Mouse (Mus musculus): ENCODE results near the gene Mfsd14a. TPM values are rescaled to one million over a fixed set of nuclear protein-coding genes. Genes with fewer than 3 reads are reported as not detected.
"Not testable (repeated sequence)": the region's sequence is repeated elsewhere in the genome, so short reads cannot be mapped to it uniquely, and the experiment has no call there.

Gene Mfsd14a
- total RNA-seq, 1 experiment, result 117 TPM

GRCm38 (mm10) chr3:116661288-116661869 is 1.1 kb downstream of the Mfsd14a start:
- H3K27ac ChIP-seq (ENCODE audit: insufficient read depth, low read depth, low read length, poor library complexity, severe bottlenecking), result peak overlapping the region; percentile 82; the same call in 1 of the 2 replicates
- H3K4me3 ChIP-seq (ENCODE audit: insufficient read depth in 1 of 2, low read depth in 1 of 2, low read length in 2 of 2, poor library complexity in 1 of 2, severe bottlenecking in 1 of 2), result peak overlapping the region; percentile 93 to 97
- H3K9ac ChIP-seq (ENCODE audit: insufficient read depth, low read depth, low read length, poor library complexity, severe bottlenecking), result peak overlapping the region; percentile 98
- peaks cover 12 to 29% of the 10 kb centered on the region in 2 experiments for H3K4me1 ChIP-seq (ENCODE audit: control insufficient read depth in 2 of 2, insufficient read depth in 2 of 2, low read length in 2 of 2, poor library complexity in 1 of 2)
- in situ Hi-C loops (cut with MboI; ENCODE audit: low sequenced_read_pairs in 2 of 2, unreplicated experiment in 2 of 2), result no loop called here
- no peak for TF ChIP-seq MAFK (IDR thresholded peaks at IDR 0.05; ENCODE audit: insufficient read depth, low read depth, low read length)
- TF ChIP-seq ZC3H11A (IDR thresholded peaks at IDR 0.05; ENCODE audit: borderline replicate concordance, low read depth, low read length), result no peak
- no peak for TF ChIP-seq HCFC1 (IDR thresholded peaks at IDR 0.05; ENCODE audit: borderline replicate concordance, insufficient read depth, low read length)
- no peak for TF ChIP-seq CHD2 (IDR thresholded peaks at IDR 0.05; ENCODE audit: low read depth, low read length)
- no peak for TF ChIP-seq ZNF384 (IDR thresholded peaks at IDR 0.05; ENCODE audit: low read depth, low read length)
- DNase-seq (ENCODE audit: low read depth, low spot score), result no peak
- no peaks in the 10 kb centered on the region for H3K9me3 ChIP-seq (ENCODE audit: control insufficient read depth, insufficient read depth, low read depth, low read length)
- no peaks in the 10 kb centered on the region for H3K36me3 ChIP-seq (ENCODE audit: control insufficient read depth, insufficient read depth, low read length, poor library complexity, severe bottlenecking)

- no peak for DNase-seq (ENCODE audit: low read depth, low spot score)
- TF ChIP-seq MAFK (IDR thresholded peaks at IDR 0.05; ENCODE audit: insufficient read depth, low read depth, low read length) (no peak), HCFC1 (IDR thresholded peaks at IDR 0.05; ENCODE audit: borderline replicate concordance, insufficient read depth, low read length) (no peak), ZC3H11A (IDR thresholded peaks at IDR 0.05; ENCODE audit: borderline replicate concordance, low read depth, low read length) (no peak), ZNF384 (IDR thresholded peaks at IDR 0.05; ENCODE audit: low read depth, low read length) (peak; percentile 54; the same call in 1 of the 2 replicates), CHD2 (IDR thresholded peaks at IDR 0.05; ENCODE audit: low read depth, low read length) (no peak)
- H3K4me3 ChIP-seq (ENCODE audit: insufficient read depth in 1 of 2, low read depth in 1 of 2, low read length in 2 of 2, poor library complexity in 1 of 2, severe bottlenecking in 1 of 2), result peak overlapping the region; percentile 31 to 60; a peak in 2 of 4 replicates
- no peaks in the 10 kb centered on the region for H3K36me3 ChIP-seq (ENCODE audit: control insufficient read depth, insufficient read depth, low read length, poor library complexity, severe bottlenecking)
- peaks cover 16 to 37% of the 10 kb centered on the region in 2 experiments for H3K4me1 ChIP-seq (ENCODE audit: control insufficient read depth in 2 of 2, insufficient read depth in 2 of 2, low read length in 2 of 2, poor library complexity in 1 of 2)
- peak overlapping the region; percentile 63; the same call in 1 of the 2 replicates for H3K9ac ChIP-seq (ENCODE audit: insufficient read depth, low read depth, low read length, poor library complexity, severe bottlenecking)
- H3K9me3 ChIP-seq (ENCODE audit: control insufficient read depth, insufficient read depth, low read depth, low read length), result no peaks in the 10 kb centered on the region
- H3K27ac ChIP-seq (ENCODE audit: insufficient read depth, low read depth, low read length, poor library complexity, severe bottlenecking), result no peak overlapping the region; the same call in 1 of the 2 replicates
- in situ Hi-C loops (cut with MboI; ENCODE audit: low sequenced_read_pairs in 2 of 2, unreplicated experiment in 2 of 2), result no loop called here
Observed at GRCm38 (mm10) chr3:116659856-116660430, 2.5 kb downstream of the Mfsd14a start.

GRCm38 (mm10) chr3:116658928-116659565 is 3.4 kb downstream of the Mfsd14a start:
- TF ChIP-seq ZC3H11A (IDR thresholded peaks at IDR 0.05; ENCODE audit: borderline replicate concordance, low read depth, low read length) (no peak), MAFK (IDR thresholded peaks at IDR 0.05; ENCODE audit: insufficient read depth, low read depth, low read length) (no peak), HCFC1 (IDR thresholded peaks at IDR 0.05; ENCODE audit: borderline replicate concordance, insufficient read depth, low read length) (no peak), ZNF384 (IDR thresholded peaks at IDR 0.05; ENCODE audit: low read depth, low read length) (no peak), CHD2 (IDR thresholded peaks at IDR 0.05; ENCODE audit: low read depth, low read length) (no peak)
- Histone ChIP-seq H3K9ac (ENCODE audit: insufficient read depth, low read depth, low read length, poor library complexity, severe bottlenecking) (peak overlapping the region; percentile 9; the same call in 1 of the 2 replicates), H3K36me3 (ENCODE audit: control insufficient read depth, insufficient read depth, low read length, poor library complexity, severe bottlenecking) (no peaks in the 10 kb centered on the region), H3K4me3 (ENCODE audit: insufficient read depth in 1 of 2, low read depth in 1 of 2, low read length in 2 of 2, poor library complexity in 1 of 2, severe bottlenecking in 1 of 2) (peak overlapping the region; percentile 9 to 60; a peak in 2 of 4 replicates), H3K4me1 (ENCODE audit: control insufficient read depth in 2 of 2, insufficient read depth in 2 of 2, low read length in 2 of 2, poor library complexity in 1 of 2) (peaks cover 18 to 36% of the 10 kb centered on the region in 2 experiments), H3K9me3 (ENCODE audit: control insufficient read depth, insufficient read depth, low read depth, low read length) (no peaks in the 10 kb centered on the region), H3K27ac (ENCODE audit: insufficient read depth, low read depth, low read length, poor library complexity, severe bottlenecking) (no peak overlapping the region)
- in situ Hi-C loops (cut with MboI; ENCODE audit: low sequenced_read_pairs in 2 of 2, unreplicated experiment in 2 of 2), result no loop called here
- no peak for DNase-seq (ENCODE audit: low read depth, low spot score)

GRCm38 (mm10) chr3:116656184-116656965 is 6.1 kb downstream of the Mfsd14a start:
- H3K27ac ChIP-seq (ENCODE audit: insufficient read depth, low read depth, low read length, poor library complexity, severe bottlenecking), result peak overlapping the region; percentile 81; the same call in 1 of the 2 replicates
- H3K9ac ChIP-seq (ENCODE audit: insufficient read depth, low read depth, low read length, poor library complexity, severe bottlenecking), result no peak overlapping the region; the same call in 1 of the 2 replicates
- peak overlapping the region; percentile 4 to 29; a peak in 2 of 4 replicates for H3K4me3 ChIP-seq (ENCODE audit: insufficient read depth in 1 of 2, low read depth in 1 of 2, low read length in 2 of 2, poor library complexity in 1 of 2, severe bottlenecking in 1 of 2)
- DNase-seq (ENCODE audit: low read depth, low spot score), result peak; percentile 69
- peaks cover 20 to 36% of the 10 kb centered on the region in 2 experiments for H3K4me1 ChIP-seq (ENCODE audit: control insufficient read depth in 2 of 2, insufficient read depth in 2 of 2, low read length in 2 of 2, poor library complexity in 1 of 2)
- TF ChIP-seq HCFC1 (IDR thresholded peaks at IDR 0.05; ENCODE audit: borderline replicate concordance, insufficient read depth, low read length) (no peak), CHD2 (IDR thresholded peaks at IDR 0.05; ENCODE audit: low read depth, low read length) (peak; percentile 77)
- no peaks in the 10 kb centered on the region for H3K36me3 ChIP-seq (ENCODE audit: control insufficient read depth, insufficient read depth, low read length, poor library complexity, severe bottlenecking)
- H3K9me3 ChIP-seq (ENCODE audit: control insufficient read depth, insufficient read depth, low read depth, low read length), result no peaks in the 10 kb centered on the region
- in situ Hi-C loops (cut with MboI; ENCODE audit: low sequenced_read_pairs in 2 of 2, unreplicated experiment in 2 of 2), result no loop called here

- H3K9me3 ChIP-seq (ENCODE audit: control insufficient read depth, insufficient read depth, low read depth, low read length); H3K27ac ChIP-seq (ENCODE audit: insufficient read depth, low read depth, low read length, poor library complexity, severe bottlenecking); DNase-seq (ENCODE audit: low read depth, low spot score); H3K4me3 ChIP-seq (ENCODE audit: insufficient read depth in 1 of 2, low read depth in 1 of 2, low read length in 2 of 2, poor library complexity in 1 of 2, severe bottlenecking in 1 of 2); H3K36me3 ChIP-seq (ENCODE audit: control insufficient read depth, insufficient read depth, low read length, poor library complexity, severe bottlenecking); in situ Hi-C loops (cut with MboI; ENCODE audit: low sequenced_read_pairs in 2 of 2, unreplicated experiment in 2 of 2); H3K9ac ChIP-seq (ENCODE audit: insufficient read depth, low read depth, low read length, poor library complexity, severe bottlenecking): not testable (repeated sequence)
- peaks cover 22 to 36% of the 10 kb centered on the region in 2 experiments for H3K4me1 ChIP-seq (ENCODE audit: control insufficient read depth in 2 of 2, insufficient read depth in 2 of 2, low read length in 2 of 2, poor library complexity in 1 of 2)
Observed at GRCm38 (mm10) chr3:116654051-116654450, 8.4 kb downstream of the Mfsd14a start.
